Mouse (Mus musculus): ENCODE results near the gene Babam1.

- TF ChIP-seq GATA1 (IDR thresholded peaks at IDR 0.05; ENCODE audit: low read length) (no peak), TAL1 (IDR thresholded peaks at IDR 0.05; ENCODE audit: low read length) (no peak)
These were observed 10.8 kb downstream of the Babam1 start for GRCm38 (mm10) chr8:71407441-71407840.

Measured in erythroblast, embryonic 14.5 days (primary cell).